Mouse (Mus musculus): Measurements from ENCODE around the gene Akt1s1. TPM values are rescaled to one million over a fixed set of nuclear protein-coding genes. Genes with fewer than 3 reads are reported as not detected.

Gene Akt1s1
- polyA plus RNA-seq, 1 experiment from 2014 or later: 70.8 TPM

DNA sequence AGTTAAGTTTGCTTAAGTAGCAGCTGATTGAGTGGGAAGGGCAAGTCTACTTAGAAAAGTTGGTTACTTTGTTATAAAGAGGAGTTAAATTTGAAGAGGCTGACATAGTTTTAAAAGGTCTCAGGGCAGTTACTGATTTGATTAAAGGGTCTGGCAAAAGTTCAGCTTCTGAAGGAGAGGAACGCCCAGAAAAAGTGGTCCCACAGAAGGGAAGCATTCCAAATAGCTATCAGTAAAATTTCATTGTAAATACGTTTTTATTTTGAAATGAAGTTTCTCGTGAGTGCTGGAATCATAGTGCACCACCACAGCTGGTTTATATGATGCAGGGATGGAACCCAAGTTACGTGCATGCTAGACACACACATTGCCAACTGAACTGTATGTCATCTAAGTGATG is 16.0 kb upstream of the Akt1s1 start:
- no peak overlapping the region for H3K27ac ChIP-seq (replicated peaks)
- no peak overlapping the region for H3K4me2 ChIP-seq (replicated peaks; ENCODE audit: low read depth)
- 36% methylated on average over 4 of the region's 4 CpGs for WGBS
- H3K27me3 ChIP-seq (ENCODE audit: control insufficient read depth, insufficient read depth, low read length): no peaks in the 10 kb centered on the region
- DNase-seq (ENCODE audit: low spot score) (no peak), ATAC-seq (ENCODE audit: low FRiP score, low TSS enrichment) (no peak)
- H3K9me3 ChIP-seq (ENCODE audit: control insufficient read depth, low read length): no peaks in the 10 kb centered on the region
- H3K36me3 ChIP-seq (ENCODE audit: control insufficient read depth, insufficient read depth, low read length): peaks cover 24% of the 10 kb centered on the region
- TF ChIP-seq CTCF (IDR thresholded peaks at IDR 0.05; ENCODE audit: low read depth) (no peak), EP300 (optimal IDR thresholded peaks at IDR 0.05) (no peak)
- H3K4me3 ChIP-seq (ENCODE audit: low read depth, low read length): no peak overlapping the region
- H3K9ac ChIP-seq (ENCODE audit: low read length): no peak overlapping the region
- H3K4me1 ChIP-seq (replicated peaks; ENCODE audit: control insufficient read depth, insufficient read depth): no peaks in the 10 kb centered on the region

DNA sequence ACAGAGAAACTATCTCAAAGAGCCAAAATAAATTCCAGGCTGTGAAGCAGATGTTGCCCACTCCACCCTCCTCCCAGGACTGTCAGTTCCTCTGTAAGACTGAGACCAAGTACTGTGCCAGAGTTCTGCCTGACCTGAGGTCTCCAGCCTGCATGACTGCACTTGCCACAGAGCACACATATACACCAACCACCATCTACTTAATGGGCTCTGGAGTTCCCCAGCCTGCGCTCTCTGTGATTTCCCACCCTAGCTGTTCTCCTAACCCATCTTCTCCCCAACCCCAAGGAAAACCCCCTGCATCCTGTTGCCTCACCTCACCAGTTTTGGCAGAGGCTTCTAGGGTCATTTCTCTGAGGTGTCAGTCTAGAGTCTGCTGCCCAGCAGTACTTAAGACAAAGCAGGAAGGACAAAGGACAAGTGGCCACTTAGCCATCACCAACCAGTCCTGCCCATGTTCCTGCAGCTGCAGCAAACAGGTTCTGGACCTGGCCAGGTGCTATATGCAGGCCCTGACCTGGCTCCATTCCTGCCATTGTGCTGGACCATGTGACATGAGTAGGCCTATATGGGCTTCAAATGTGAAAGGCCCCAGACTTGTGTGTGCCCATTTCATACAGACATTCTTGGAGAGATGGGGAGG is 13.3 kb upstream of the Akt1s1 start:
- Histone ChIP-seq H3K9me3 (ENCODE audit: control insufficient read depth, low read length) (no peaks in the 10 kb centered on the region), H3K4me1 (replicated peaks; ENCODE audit: control insufficient read depth, insufficient read depth) (peaks cover 7% of the 10 kb centered on the region; the same call in 1 of the 2 replicates), H3K27me3 (ENCODE audit: control insufficient read depth, insufficient read depth, low read length) (no peaks in the 10 kb centered on the region), H3K27ac (replicated peaks) (no peak overlapping the region), H3K9ac (ENCODE audit: low read length) (no peak overlapping the region), H3K36me3 (ENCODE audit: control insufficient read depth, insufficient read depth, low read length) (peaks cover 5% of the 10 kb centered on the region; the same call in 1 of the 2 replicates), H3K4me2 (replicated peaks; ENCODE audit: low read depth) (no peak overlapping the region), H3K4me3 (ENCODE audit: low read depth, low read length) (no peak overlapping the region)
- 100% methylated on average over 1 of the region's 1 CpGs for WGBS
- ATAC-seq (ENCODE audit: low FRiP score, low TSS enrichment) (no peak), DNase-seq (ENCODE audit: low spot score) (no peak)
- TF ChIP-seq CTCF (IDR thresholded peaks at IDR 0.05; ENCODE audit: low read depth) (no peak), EP300 (optimal IDR thresholded peaks at IDR 0.05) (no peak)

DNA sequence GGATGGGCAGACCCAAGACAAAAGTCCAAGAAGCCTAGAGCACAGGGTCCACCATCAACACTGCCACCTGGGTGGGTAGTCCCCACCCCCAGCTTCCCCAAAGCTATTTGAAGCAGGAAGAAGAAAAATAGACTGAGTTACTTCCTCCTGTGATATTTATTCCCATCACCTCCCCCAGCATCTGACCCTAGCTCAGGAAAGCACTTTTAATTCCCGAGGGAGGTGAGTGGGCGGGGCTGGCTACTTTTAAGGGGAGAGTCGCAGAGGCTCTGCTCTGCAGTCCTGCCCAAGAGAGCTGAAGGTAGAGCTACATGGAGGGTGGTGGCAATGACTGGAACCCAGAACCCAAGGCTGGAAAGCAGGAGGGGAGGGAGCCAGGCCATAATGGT is 12.8 kb upstream of the Akt1s1 start:
- Histone ChIP-seq H3K36me3 (ENCODE audit: control insufficient read depth, insufficient read depth, low read length) (no peaks in the 10 kb centered on the region; the same call in 1 of the 2 replicates), H3K4me3 (ENCODE audit: low read depth, low read length) (no peak overlapping the region), H3K9me3 (ENCODE audit: control insufficient read depth, low read length) (no peaks in the 10 kb centered on the region), H3K4me1 (replicated peaks; ENCODE audit: control insufficient read depth, insufficient read depth) (peaks cover 7% of the 10 kb centered on the region; the same call in 1 of the 2 replicates), H3K27me3 (ENCODE audit: control insufficient read depth, insufficient read depth, low read length) (no peaks in the 10 kb centered on the region), H3K9ac (ENCODE audit: low read length) (no peak overlapping the region), H3K27ac (replicated peaks) (no peak overlapping the region), H3K4me2 (replicated peaks; ENCODE audit: low read depth) (no peak overlapping the region)
- no peak for DNase-seq (ENCODE audit: low spot score)
- 40% methylated on average over 3 of the region's 3 CpGs for WGBS
- TF ChIP-seq CTCF (IDR thresholded peaks at IDR 0.05; ENCODE audit: low read depth) (no peak), EP300 (optimal IDR thresholded peaks at IDR 0.05) (no peak)
- no peak for ATAC-seq (ENCODE audit: low FRiP score, low TSS enrichment)

DNA sequence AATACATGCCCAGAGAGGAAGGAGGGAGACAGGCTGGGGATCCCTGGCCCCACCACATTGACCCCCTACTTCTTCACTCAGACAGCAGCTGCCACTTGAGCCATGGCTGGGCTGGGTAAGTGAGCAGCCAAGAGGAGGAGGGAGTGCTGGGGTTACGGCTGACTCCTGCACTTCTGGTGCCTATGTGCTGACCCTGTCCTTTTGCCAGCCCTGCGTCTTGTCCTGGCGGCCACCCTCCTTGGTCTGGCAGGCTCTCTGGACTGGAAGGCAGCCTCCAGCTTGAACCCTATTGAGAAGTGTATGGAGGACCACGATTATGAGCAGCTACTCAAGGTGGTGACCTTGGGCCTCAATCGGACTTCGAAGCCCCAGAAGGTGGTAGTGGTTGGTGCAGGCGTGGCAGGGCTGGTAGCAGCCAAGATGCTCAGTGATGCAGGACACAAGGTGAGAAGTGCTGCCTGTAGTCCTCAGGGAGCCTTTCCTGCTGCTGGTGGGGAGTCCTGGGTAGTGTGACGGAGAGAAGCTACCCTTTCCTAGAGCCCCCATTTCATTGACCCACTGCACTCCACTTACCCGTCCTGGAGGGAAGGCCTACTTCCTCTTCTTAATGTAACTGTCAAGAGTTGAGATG is 12.3 kb upstream of the Akt1s1 start:
- H3K36me3 ChIP-seq (ENCODE audit: control insufficient read depth, insufficient read depth, low read length): peaks cover under 1% of the 10 kb centered on the region; the same call in 1 of the 2 replicates
- H3K4me1 ChIP-seq (replicated peaks; ENCODE audit: control insufficient read depth, insufficient read depth): peaks cover 7% of the 10 kb centered on the region; the same call in 1 of the 2 replicates
- ATAC-seq (ENCODE audit: low FRiP score, low TSS enrichment): no peak
- H3K4me3 ChIP-seq (ENCODE audit: low read depth, low read length): no peak overlapping the region
- H3K4me2 ChIP-seq (replicated peaks; ENCODE audit: low read depth): no peak overlapping the region
- no peak overlapping the region for H3K27ac ChIP-seq (replicated peaks)
- 81% methylated on average over 9 of the region's 9 CpGs for WGBS
- no peaks in the 10 kb centered on the region for H3K9me3 ChIP-seq (ENCODE audit: control insufficient read depth, low read length)
- no peak for DNase-seq (ENCODE audit: low spot score)
- no peak for TF ChIP-seq CTCF (IDR thresholded peaks at IDR 0.05; ENCODE audit: low read depth)
- TF ChIP-seq EP300 (optimal IDR thresholded peaks at IDR 0.05): no peak
- no peaks in the 10 kb centered on the region for H3K27me3 ChIP-seq (ENCODE audit: control insufficient read depth, insufficient read depth, low read length)
- no peak overlapping the region for H3K9ac ChIP-seq (ENCODE audit: low read length)

DNA sequence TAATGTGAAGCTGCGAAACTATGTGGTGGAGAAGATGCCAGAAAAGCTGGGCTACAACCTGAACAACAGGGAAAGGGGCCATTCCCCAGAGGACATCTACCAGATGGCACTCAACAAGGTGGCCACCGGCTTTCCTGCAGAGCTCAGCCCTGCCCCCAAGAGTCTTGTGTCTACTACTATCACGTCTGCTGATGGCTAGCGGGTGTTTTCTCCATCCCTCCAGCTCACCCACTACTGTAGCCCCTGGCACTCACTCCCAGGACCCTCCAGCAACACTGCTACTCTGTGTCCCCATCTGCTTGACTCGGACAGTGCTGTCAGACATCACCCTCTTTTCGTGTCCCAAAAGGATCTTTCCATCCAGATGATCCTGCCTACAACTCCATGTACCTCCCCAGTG is 10.7 kb upstream of the Akt1s1 start:
- H3K27ac ChIP-seq (replicated peaks): no peak overlapping the region
- H3K9me3 ChIP-seq (ENCODE audit: control insufficient read depth, low read length): no peaks in the 10 kb centered on the region
- no peak overlapping the region for H3K9ac ChIP-seq (ENCODE audit: low read length)
- peaks cover 7% of the 10 kb centered on the region; the same call in 1 of the 2 replicates for H3K4me1 ChIP-seq (replicated peaks; ENCODE audit: control insufficient read depth, insufficient read depth)
- no peak for DNase-seq (ENCODE audit: low spot score)
- 92% methylated on average over 6 of the region's 6 CpGs for WGBS
- no peaks in the 10 kb centered on the region for H3K27me3 ChIP-seq (ENCODE audit: control insufficient read depth, insufficient read depth, low read length)
- no peak overlapping the region for H3K4me2 ChIP-seq (replicated peaks; ENCODE audit: low read depth)
- H3K36me3 ChIP-seq (ENCODE audit: control insufficient read depth, insufficient read depth, low read length): peaks cover 8% of the 10 kb centered on the region
- no peak for ATAC-seq (ENCODE audit: low FRiP score, low TSS enrichment)
- no peak overlapping the region for H3K4me3 ChIP-seq (ENCODE audit: low read depth, low read length)
- TF ChIP-seq EP300 (optimal IDR thresholded peaks at IDR 0.05) (no peak), CTCF (IDR thresholded peaks at IDR 0.05; ENCODE audit: low read depth) (no peak)

DNA sequence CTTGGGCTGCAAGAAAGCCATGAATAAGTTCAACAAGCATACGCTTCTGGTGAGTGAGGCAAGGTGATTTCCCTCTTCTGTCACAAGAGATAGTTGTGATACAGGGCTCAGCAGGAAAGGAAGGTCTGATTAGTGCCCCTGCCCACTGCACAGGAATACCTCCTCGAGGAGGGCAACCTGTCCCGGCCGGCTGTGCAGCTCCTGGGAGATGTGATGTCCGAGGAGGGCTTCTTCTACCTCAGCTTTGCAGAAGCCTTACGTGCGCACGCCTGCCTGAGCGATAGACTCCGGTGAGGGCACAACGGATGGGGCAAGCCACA is 9.7 kb upstream of the Akt1s1 start:
- Histone ChIP-seq H3K36me3 (ENCODE audit: control insufficient read depth, insufficient read depth, low read length) (peaks cover 14% of the 10 kb centered on the region), H3K4me3 (ENCODE audit: low read depth, low read length) (peak overlapping the region; percentile 20; the same call in 1 of the 2 replicates), H3K9me3 (ENCODE audit: control insufficient read depth, low read length) (no peaks in the 10 kb centered on the region), H3K27ac (replicated peaks) (no peak overlapping the region; the same call in 1 of the 2 replicates), H3K27me3 (ENCODE audit: control insufficient read depth, insufficient read depth, low read length) (no peaks in the 10 kb centered on the region), H3K4me2 (replicated peaks; ENCODE audit: low read depth) (peak overlapping the region; percentile 57), H3K9ac (ENCODE audit: low read length) (peak overlapping the region; percentile 53), H3K4me1 (replicated peaks; ENCODE audit: control insufficient read depth, insufficient read depth) (peaks cover 7% of the 10 kb centered on the region; the same call in 1 of the 2 replicates)
- WGBS: 36% methylated on average over 11 of the region's 11 CpGs
- no peak for TF ChIP-seq CTCF (IDR thresholded peaks at IDR 0.05; ENCODE audit: low read depth)
- TF ChIP-seq EP300 (optimal IDR thresholded peaks at IDR 0.05): no peak
- ATAC-seq (ENCODE audit: low FRiP score, low TSS enrichment) (no peak), DNase-seq (ENCODE audit: low spot score) (no peak)
